Mouse (Mus musculus): ENCODE results near the gene Robo1.

Gene Robo1

DNA sequence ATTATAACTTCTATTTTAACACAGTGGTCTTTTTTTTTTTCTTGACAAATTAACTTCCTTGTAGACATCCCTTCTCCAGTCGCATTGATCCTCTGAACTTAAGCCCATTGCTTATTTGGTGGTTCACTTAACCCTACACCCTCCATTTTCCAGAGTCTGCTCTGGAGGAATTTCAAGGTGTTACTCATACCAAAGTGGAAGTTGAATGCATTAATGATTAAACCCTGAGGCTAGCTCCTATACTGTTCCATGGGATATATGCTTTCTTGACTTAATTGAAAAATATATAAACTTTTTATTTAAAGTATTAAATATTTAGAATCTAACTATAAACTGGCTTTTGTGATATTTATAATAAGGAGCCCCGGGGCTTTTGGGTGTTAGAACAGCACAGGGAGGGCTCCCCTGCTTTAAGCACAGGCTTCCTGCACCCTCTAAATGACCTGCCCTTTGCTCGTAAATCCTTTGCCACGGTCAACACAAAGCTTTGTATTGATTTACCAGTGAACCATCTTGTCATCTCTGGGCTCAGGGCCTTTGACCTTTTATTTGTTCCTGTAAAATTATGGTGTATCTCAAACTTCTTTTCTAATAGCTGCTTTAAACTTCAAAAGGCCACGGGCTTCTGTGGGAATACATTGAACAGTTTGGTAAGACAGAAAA, 522.4 kb downstream of the Robo1 start:
- DNase-seq = no peak

DNA sequence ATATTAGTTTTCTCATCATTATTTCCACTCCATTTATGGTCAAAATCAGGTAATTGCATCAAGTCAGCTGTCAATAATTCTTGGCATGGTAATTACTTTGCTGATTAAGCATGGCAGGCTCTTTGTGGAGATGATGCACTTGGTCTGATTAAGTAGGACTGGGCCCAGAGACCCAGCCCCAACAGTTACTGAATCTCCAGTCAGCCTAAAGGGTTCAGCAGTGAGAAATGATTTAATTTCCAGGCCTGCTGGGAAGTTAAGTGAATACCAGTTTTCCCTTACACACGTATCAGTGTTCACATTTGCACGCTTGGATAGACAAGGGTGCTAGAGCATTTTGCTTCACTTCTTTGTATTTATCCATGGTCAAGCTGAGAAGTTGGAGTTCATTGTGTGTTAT, 526.2 kb downstream of the Robo1 start:
- no peak for DNase-seq

DNA sequence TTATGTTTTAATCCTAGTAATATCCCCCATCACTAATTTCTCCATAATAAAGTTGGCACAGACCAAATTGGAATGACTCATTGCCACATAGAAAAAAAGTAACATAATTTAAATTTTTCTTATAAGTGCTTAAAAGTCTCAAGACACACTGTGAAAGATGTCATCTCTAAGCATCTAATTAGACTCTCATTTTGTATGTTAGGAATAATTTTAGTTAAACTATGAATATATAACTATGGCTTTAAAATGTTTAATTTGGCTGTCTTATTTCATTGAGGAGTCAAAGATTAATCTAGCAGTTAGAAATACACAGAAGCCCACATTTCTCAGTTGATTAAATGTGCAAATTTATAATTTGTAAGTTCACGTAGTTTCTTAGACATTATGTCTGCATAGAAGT, 530.9 kb downstream of the Robo1 start:
- no peak for DNase-seq

DNA sequence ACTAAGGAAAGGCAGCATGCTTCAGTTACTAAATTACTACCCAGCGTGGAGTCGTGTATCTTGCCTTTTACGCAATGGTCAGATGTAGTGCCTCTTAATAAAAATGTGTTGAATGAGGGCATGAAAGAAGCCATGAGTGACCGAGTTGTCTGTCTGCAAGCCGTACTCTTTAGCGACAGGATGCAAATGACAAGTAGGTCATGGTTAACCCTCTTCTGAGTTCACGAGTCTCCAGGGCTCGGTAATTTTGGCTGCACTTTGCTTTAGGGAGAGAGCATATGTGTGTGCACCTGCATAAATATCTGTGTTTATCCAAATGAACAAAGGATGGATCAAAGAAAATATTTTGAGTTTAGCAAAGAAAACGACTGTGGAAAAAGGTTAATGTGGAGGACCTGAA, 533.0 kb downstream of the Robo1 start:
- DNase-seq = no peak

DNA sequence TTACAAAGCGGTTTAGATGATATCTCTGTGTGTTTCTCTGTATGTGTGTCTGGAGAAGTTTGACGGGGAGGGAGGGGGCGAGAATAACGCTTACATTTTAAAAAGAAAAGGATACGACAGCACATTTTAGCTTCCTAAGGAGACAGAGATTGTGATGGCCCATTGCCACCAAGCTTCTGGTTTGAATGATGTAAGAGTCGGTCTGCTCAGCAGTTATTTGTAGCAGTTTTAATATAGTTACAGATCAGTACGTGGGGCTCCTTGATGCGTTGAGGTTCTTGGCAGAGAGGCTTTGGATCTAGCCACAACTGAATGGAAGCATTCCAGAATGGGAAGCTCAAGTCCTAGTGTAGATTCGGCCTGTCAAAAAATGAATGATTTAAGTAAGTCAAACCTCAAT, 546.0 kb downstream of the Robo1 start:
- DNase-seq = peak in 1 of 2 experiments; percentile 14

DNA sequence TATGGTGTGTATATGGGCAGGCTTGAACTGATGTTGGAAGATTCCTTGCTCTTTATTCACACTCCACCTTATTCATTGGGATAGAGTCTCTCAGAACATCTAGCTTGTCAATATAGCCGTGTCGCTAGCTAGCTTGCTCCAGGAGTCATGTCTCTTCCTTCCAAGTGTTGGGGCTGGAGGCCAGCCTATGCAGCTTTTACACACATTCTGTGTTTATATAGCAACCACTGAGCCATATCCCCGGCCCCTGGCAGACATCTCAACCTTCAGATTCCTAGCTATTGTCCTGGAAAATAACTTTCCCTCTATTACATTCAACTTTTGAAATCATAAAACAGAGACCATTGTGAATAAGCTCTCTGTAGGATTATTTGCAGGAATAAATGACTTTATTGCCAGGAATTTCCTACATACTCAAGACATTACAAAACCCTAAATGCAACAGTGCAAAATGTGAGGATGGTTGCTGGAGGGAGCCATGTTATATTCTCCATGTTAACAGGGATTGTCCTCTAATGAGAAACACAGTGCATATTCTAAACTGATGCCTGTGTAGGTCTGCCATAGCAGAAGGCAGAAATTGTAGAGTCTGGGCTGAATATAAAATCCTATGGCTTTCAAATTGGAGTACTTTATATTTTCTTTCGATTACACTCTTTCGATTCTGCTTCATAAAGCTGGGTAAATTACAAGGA, 546.9 kb downstream of the Robo1 start:
- DNase-seq = no peak

DNA sequence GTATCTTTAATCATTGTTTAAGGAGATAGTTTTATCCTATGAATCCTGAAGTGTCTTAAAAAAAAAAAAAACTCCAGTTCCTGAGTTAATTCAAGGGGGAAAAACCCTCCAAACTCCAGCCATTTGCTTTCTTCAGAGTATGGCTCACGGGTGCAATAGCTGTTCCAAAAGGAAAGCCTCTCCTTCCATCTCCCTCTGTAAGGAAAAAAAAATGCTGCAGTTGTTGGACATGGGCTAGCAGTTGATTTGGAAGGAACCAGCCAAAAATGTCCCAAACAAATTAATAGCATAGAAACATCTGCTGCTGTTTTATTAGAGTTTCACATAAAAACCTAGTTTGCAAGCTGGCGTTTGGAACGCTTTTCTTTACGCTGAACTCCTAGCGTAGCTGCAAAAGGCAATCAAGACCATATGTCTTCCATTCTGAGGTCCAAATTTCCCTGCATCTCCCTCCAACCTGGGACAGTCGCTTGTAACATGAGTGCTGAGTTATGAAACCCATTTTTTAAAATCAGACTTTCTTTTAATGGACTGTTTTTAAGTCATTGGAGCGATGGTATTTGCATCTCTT, 553.7 kb downstream of the Robo1 start:
- no peak for DNase-seq

DNA sequence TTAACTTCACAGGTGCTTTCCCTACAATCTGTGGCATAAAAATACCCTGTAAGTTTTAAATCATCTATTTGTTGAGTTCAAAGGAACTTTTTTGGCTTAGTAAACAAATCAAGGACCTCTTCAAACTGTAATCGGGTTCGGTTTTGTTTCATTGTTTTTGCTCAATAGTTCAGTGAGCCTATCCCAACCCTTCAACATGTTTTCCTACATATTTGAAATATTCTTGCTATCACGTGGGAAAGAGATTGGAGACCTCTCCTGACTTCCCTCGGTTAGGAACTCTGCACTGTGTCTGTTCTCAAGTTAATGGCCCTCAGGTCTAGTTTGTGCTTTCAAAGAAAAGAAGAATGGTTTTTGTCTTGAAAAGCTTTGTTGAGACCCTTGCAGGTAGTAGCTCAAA, 557.9 kb downstream of the Robo1 start:
- DNase-seq = no peak

DNA sequence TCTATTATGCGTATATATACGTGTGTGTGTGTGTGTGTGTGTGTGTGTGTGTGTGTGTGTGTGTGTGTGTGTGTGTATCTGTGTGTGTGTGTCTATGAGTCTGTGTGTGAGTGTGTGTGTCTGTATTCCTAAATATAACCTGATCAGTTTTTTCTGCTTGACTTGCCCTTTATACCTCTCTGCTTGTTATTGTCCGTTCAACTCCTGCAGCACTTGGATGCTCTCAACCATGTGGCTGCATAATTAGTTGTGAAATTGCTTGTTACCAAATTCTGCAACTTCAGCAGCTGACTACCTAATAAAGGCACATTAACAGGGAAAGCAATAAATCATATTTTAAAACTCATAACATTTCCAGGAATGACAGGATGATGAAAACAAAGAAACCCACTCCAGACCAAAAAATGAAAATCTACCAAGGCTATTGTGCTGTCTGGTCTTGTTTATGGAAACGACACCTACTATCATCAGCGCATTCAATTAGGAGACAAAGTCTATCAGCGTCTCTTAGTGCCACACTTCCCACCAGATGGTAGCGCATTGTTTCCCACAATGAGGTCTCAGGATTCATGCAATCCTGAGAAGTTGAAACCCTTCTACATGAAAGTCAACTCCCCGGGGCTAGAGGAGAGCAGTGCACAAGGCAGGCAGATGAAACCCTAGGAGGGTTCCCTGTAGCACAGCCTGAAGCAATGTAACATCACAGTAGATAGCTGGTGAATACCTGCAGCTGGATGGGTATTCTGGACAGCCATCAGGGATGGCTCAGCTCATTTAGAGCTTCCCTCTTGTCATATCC, 567.0 kb downstream of the Robo1 start:
- no peak for DNase-seq

DNA sequence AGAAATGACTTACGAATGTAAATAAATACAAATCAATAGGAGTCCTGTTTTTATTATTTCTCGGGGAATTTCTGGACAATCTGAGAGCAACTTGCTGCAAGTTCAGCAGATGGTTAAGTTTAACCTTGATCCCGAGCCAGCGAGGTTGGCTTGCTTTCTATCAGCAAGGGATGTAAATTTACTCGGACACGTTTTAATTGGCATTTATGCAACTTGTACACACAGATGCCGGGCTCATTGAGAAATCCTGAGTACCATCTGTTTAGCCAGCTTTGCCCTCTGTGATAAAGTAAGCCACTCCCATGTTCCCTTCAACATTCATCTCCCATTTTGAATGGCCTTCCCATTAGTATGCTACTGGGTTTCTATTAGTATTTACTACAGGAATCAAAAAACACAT, 580.0 kb downstream of the Robo1 start:
- no peak for DNase-seq

DNA sequence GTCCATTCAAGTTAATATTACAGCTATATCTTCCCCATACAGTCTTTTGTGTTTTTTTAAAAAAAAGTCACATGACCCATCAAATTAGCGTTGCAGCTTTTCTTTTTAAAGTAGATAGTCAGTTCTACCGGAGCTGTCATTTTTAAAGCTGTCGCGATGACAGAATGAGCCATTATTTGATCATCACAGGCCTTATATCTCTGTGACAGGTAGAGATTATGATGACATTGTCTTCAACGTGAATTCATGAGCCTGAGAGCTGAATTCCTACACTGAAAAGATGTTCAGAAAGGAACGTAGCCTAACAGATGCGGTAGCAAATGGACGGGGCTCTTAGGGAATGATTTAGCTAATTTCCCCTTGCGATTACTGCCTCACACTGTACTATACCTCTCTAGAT, 581.3 kb downstream of the Robo1 start:
- DNase-seq = no peak

DNA sequence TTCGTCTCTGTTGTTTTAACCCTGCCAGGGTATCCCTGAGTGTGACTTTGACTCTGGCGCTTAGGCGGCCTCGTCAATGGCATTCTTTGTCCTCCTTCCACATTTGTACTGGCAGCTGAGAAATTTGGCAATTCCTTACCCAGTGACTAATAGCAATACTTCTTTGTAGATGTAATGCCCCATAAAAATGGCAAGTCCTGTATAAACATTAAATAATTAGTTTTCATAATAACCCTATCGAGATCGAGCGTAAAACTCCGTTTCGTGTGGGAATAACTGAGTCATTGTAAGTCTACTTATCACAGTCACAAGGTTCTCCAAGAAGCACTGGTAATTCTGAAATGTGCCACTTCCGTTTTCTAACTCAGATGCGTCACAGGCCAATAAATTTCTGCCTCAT, 589.0 kb downstream of the Robo1 start:
- DNase-seq = no peak

DNA sequence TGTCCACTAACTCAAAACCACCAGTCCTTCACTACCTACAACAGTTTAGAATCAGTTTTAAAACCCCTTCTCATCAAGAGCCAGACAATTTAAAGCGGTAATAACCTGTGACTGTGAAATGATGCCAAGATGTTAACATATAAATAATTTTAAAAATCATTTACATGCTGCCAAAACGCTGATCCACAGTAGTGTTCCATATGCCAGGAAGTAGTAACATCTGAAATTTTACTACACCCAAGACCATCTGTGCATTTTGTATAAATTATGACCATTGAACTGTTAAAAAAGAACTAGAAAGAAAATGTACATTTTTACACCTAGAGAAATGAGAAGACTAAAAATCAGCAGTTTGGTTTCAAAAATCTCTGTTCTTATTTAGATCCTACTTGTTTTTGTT, 600.8 kb downstream of the Robo1 start:
- no peak for DNase-seq

DNA sequence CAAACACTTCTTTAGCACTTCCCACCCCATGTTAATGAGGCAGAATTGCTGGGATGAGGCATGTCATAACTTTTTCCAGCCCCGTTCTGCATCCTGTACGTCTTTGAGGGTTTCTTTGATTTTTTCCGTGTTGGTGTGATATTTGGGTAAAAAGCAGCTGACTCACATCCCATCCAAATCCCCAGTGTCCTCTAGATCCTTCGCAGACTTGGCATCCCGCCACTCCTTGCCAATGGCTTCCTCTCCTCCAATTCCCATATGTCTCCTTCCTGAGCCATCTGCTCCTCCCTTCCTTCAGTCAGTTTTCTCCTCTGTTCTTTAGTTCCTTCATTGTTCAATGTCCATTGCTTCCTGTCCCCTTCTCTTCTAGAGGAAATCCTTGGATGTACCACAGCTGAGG, 605.0 kb downstream of the Robo1 start:
- DNase-seq = peak; percentile 41 to 58

DNA sequence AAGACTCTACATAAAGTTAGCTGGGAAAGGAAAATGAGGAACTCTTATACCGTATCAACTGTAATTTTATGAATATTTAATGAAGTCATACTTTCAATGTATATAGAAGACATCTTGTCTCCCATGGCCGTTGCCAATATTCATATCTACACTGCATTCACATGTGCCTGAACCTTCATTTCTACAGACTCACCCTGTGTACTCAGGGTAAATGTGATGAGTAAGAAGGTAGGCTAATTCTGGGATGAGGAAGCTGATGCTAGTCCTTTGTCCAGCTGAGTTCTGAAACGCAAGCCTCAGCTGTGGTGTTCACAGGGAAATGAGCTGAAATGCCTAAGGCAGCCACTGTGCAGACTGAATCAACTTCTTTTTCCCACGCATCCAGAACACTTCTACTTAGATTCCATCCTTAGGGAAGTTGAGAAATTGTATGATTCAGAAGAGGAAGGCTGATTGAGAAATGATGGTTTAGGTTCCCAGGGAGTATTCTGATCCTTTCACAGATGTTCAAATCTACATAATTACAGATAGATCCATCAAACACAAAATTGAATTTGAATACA, 606.0 kb downstream of the Robo1 start:
- DNase-seq = no peak

DNA sequence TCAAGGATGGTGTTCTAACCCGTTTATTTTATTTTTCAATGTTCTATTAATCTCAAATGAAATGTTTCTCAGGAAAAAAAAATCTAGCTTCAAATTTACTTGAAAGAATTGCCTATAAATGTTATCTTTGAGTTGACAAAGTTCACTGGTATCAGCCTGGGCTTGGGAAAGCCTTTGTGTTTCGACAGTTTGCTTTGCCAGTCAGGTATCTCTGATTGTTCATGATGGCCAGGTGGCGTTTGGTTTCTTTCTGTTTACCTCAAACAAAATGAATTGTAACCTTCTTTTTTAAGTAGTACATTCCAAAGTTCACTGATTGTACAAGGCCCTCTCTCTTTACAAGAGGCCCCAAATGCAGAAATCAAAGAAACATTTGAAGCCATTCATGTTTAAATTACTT, 611.9 kb downstream of the Robo1 start:
- no peak for DNase-seq

DNA sequence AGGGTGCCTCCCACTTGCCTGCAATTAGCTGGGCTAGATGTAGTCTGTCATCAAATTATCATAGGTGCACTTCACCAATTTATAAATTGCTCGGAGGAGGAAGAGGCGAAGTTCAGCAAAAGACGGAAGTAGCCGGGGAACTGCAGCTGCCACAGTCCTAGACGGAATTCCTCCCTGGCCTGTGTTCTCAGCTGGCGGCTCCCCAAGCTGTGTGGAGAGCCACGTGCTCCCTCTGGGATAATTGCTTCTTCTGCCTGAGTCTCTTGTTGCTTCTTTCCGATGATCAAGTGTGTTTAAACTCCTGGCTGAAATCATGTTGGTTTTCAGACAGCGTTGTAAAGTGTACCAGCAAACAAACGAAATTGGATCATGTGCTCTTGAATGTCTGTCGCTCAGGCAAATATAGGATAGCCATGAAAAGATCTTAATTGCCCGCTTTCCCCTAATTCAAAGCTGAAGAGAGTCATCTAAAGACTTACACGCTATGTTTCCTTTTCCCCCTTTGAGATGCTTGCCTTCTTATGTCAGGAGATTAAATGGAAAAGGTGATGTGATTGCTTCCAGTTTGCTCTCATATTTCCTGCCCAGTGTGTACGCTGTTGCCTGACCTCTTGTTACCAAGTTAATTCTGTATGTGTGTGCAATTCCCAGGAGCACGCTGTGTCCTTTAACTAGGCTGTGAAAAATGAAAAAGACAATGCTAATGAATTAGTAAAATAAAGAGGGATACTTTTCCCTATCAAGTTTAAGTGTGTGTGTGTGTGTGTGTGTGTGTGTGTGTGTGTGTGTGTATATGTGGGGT, 616.5 kb downstream of the Robo1 start:
- DNase-seq = peak; percentile 65 to 82

DNA sequence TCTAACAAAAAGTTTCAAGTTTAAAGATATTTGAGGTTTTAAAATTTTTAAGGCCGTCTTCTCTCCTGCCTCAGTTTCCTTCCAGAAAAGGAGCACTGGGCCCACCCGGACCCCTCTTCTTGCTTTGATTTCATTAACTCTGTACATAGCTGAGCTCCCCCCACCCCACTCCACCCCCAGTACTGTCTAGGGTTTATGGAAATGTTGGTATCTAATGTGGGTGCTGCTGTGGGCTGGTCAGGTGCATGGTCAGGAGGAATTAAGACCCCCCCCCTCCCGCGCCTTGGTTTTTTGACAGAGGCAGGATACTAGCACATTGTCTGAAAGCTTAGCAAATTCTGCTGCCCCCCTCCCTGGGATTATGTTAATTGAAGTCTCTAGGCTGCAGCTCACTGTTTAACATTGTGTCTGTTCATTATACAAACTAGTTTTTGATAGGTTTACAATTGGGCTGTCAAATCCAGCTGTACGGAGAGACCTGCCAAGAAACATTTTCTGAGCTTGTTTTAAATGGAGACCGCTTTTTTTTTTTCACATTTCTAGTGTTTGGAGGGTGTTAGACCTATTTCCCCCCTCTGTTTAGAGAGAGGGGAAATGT, 620.5 kb downstream of the Robo1 start:
- DNase-seq = no peak

DNA sequence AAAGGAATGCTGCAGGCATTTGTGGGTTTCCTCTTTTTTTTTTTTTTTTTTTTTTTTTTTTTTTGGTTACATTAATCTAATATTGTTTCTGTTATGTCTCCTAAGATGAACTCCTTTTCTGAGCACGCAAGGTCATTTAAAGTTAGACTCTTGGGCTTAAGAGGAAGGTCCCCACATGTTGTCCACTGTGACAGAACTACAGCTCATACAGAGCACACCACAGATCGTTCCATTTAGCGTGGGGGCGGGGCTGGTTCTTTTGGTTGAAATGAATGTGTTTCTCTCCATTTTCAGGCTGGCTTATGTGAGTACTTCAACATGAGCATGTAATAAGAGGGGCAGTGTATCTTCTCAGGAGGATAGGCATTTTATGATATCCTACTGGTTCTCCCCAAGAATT, 622.8 kb downstream of the Robo1 start:
- DNase-seq = no peak

DNA sequence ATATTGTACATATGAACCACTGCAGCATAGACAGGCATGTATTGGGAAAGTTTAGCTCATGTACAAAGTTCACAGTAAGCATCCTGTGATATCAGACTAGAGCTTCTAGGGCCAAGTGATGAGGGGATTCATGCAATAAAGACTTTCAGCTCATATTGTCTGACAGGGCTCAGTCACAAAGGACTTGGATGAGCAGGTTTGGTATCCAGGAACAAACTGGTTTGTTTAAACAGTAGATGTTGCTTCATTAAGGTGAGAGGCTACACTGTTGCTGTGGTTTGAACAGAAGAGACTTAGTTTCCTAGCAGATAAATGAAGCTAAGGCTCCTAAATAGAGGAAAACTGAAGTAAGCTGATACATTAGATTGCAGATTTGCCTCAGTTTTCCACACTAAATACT, 626.8 kb downstream of the Robo1 start:
- no peak for DNase-seq

DNA sequence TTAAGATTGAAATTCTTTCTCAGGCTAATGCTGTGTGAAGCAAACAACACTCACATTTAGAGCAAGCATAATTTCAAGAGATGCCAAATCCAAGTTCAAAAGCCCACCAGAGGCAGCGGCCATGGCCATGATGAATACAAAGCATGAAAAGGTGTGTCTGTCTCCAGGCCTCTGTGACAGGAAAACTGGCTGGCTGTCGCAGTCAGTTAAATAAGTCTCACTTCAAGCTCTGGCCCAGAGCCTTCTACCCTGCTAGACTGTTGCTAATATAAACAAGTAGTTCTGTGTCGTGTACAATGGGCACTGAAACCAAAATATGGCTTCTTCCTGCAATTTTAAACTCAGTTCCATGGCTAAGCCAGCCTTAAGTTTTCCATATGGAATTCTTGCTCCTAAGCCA, 629.1 kb downstream of the Robo1 start:
- no peak for DNase-seq

DNA sequence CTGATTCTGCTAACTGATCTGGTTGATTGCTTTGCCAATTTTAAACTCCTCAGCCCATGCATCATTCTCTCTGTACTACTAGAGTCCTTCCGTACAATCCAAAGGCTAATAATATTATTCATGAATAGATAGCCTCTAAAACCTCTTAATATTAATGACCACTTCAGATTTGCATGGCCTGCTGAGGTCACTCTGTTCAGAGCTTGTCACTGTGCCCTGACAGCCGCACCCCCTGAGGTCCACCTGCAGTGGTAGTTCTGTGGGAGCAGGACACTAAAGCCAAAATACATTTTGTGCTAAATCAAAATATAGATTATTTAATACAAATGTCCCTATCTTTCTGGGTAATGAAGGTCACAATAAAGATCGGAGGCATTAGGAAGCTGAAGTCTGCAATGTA, 631.8 kb downstream of the Robo1 start:
- no peak for DNase-seq
